Mouse (Mus musculus): ENCODE measurements at regions not wholly inside any gene's neighbourhood (a gene's known extent, or its start where the extent isn't known, plus 50 kb on each side); places are given as distances from the start of the nearest gene placed in this dataset.
"Not testable (repeated sequence)": the region's sequence is repeated elsewhere in the genome, so short reads cannot be mapped to it uniquely, and the experiment has no call there.

DNA sequence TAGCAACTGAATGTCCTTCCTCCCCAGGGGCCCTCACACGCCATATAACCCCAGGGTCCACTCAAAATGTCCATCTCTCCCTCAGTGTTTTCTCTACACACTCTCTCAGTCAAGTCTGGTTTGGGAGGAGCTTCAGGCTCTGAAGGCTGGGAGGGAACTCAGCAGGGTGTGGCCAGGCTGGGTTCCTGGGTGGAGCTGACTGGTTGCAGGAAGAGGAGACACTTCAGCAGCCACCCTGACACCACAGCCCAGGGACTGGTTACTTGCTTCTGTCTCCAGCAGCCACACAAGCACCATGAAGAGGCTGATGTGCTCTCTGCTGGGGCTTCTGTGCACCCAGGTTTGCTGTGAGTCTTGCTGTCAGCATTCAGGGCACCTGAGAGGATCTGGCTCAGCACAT is 458.7 kb downstream of the Dad1 start:
- not testable (repeated sequence) for DNase-seq (ENCODE audit: low spot score)

DNA sequence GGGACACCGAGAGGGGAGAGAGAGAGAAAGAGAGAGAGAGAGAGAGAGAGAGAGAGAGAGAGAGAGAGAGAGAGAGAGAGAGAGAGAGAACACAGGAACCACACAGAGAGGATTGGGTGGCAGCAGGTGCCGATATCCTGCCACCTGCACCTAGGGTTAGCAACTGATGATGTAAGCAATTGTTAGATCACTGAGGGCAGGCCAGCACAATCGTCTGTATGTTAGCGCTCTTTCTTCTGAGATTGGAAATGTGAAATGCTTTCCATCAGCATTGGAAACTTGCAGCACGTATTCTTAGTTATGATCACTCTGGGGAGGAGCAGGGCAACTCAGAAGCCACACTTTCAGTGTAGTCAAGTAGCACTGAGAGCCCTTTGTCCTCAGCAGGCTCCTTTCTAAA is 459.4 kb downstream of the Dad1 start:
- no peak for DNase-seq (ENCODE audit: low spot score)

DNA sequence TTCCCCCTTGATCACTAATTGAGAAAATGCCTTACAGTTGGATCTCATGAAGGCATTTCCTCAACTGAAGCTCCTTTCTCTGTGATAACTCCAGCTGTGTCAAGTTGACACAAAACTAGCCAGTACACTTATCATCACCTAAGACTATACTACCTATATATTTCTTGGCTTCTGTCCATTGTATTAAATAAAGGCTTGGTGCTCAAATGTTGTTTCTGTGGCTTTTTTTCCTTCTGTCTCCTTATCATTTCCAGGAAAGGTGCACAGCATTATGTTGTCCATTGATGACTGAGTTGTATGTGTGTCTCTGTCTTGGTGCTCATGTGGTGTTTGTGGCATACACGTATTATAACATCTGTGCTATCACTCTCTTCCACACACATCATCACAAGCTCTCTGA is 461.5 kb downstream of the Dad1 start:
- not testable (repeated sequence) for DNase-seq (ENCODE audit: low spot score)

DNA sequence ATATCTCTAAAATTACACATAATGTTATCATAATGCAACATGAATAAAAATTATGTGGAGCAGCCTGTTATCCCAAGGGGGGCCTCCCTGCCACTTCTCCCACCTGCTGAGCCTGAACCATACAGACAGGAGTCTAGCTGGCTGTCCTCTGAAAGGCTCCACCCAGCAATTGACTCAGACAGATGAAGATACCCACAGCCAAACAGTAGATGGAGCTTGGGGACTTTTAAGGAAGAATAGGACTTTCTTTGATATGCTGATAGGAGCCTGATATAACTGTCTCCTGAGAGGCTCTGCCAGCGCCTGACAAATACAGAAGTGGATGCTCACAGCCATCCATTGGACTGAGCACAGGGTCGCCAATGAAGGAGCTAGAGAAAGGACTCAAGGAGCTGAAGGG is 468.4 kb downstream of the Dad1 start:
- DNase-seq (ENCODE audit: low spot score) = not testable (repeated sequence)

DNA sequence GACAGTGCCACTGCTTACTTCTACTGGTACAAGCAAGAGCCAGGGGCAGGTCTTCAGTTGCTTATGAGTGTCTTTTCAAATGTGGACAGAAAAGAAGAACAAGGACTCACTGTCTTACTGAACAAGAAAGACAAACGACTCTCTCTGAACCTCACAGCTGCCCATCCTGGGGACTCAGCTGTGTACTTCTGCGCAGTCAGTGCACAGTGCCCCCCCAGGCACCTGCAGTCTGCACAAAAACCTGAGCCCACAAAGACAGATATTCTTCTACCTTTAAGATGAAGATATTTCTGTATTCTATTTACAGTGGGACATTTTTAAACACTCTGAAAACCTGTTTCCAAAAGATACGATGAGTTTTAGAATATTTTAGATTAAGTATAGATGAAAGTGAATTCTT is 476.5 kb downstream of the Dad1 start:
- DNase-seq (ENCODE audit: low spot score) = no peak

DNA sequence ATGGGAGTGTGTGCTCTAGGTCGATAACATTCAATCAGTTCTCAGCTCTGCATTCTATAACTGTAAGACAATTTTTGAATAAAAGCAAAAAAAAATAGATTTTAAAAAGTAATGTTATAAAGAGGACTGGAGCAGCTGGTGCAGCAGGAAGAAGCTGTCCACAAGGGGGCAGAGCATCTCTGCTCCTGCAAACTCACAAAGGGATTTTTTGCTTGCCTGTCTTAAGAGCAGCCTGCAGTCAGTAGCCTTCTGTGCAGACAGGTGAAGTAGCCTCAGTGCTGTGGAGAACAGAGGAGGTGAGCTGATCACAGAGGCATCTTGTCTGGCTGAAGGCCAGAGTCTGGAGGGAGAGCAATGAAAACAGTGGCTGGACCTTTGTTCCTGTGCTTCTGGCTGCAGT is 477.2 kb downstream of the Dad1 start:
- DNase-seq (ENCODE audit: low spot score) = peak; percentile 8

DNA sequence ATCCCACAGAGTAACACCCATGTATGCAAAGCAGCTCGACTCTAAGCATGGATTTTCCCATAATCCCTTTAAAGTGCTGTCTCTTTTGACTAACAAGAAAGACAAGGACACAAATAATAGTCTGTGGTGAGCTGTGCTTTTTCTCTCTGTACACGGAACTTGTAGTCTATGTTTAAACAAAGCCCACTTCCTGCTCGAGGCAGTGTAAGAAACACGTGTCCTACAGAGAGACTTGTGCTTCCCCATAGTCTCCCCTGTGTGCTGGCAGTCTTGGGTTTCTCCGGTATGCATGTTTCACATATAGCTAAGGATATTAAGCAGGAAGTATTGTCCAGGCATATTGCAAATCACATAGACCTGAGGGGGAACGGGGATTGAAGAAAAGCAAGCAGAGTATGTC is 487.4 kb downstream of the Dad1 start:
- DNase-seq (ENCODE audit: low spot score) = not testable (repeated sequence)

DNA sequence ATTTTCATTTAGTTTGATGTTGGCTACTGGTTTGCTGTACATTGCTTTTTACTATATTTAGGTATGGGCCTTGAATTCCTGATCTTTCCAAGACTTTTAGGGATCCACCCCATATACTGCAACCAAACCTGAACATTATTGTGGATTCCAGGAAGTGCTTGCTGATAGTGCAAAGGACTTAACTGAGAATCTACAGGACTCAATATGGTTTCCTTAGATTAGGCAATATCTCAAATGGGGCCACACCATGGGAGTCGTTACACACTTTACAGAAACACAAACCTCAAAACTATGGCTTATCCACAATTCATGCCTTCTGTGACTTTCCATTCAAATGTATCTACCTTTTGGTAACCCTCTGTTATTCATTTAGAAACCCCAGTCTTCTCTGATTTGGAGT is 488.0 kb downstream of the Dad1 start:
- DNase-seq (ENCODE audit: low spot score) = not testable (repeated sequence)

DNA sequence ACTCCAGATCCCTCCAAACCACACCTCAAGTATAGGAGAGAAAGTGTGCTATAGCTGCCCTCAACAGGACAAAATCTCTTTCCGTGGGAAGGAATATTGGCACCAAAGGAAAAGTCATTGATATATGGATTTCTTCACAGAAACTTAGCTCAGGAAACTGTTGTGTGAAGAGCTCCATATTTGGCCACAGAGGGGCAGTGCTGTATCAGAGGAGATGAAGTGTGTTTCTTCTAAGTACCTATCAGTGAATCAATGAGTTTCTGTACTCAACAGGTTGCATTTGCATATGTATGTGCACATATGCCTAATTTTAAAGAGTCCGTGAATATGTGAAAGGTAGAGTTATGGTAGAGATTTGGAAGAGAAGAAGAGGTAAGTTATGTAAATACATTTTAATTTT is 493.3 kb downstream of the Dad1 start:
- DNase-seq (ENCODE audit: low spot score) = not testable (repeated sequence)

DNA sequence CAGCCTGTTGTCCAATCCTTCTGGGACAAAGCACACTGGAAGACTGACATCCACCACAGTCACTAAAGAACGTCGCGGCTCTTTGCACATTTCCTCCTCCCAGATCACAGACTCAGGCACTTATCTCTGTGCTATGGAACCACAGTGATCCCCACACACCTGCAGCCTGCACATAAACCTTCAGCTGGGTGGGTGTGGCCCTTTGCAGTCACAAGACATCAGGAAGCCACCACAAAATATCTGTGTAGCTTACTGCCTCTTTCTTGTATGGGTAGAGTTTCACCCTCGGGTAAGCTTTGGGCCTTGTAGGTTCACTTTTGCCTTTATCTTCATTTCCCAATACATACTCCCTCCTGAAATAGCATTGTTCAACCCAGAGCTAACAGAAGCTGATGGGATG is 496.1 kb downstream of the Dad1 start:
- not testable (repeated sequence) for DNase-seq (ENCODE audit: low spot score)

DNA sequence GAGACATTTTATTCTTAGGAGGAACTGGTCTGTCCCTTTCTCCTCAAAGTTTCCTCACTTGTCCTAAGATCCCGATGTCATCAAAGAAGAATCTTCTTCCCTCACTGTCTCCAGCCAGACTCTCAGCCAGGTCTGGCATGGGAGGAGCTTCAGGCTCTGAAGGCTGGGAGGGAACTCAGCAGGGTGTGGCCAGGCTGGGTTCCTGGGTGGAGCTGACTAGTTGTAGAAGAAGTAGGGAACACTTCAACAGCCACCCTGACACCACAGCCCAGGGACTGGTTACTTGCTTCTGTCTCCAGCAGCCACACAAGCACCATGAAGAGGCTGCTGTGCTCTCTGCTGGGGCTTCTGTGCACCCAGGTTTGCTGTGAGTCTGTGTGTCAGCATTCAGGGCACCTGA is 496.8 kb downstream of the Dad1 start:
- DNase-seq (ENCODE audit: low spot score) = not testable (repeated sequence)

DNA sequence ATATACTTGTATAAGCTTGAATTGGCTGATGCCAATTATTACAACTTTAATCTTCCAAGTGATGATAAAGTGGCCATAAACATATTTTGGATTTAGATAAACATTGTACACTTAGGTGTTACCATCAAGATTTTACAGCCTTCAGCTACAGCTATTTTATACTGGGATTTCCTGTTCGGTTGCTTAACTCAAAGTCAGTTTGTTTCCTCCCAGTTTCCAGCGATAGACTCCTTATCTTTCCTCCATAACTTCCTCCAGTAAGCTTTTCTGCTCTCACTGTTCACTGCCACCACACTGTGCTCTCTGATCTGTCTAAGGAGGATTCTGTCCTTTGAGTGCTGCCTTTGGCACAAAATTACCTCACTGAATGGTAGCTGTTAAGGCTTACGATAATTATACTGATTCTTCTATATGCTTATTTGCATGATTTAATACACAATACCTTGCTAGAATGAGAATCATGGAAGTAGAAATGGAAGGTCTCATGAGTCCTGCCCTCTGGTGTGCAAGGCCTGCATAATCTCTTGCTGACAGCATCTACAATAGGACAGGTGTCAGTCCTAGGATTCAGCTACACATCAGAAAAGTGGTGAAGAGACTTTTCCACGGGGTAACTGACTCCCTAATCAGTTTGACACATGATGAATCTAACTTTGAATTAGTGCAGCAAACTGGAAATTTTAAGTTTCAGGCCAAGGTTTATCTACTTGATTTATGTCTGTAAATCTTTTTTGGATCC is 503.0 kb downstream of the Dad1 start:
- DNase-seq (ENCODE audit: low spot score) = no peak

DNA sequence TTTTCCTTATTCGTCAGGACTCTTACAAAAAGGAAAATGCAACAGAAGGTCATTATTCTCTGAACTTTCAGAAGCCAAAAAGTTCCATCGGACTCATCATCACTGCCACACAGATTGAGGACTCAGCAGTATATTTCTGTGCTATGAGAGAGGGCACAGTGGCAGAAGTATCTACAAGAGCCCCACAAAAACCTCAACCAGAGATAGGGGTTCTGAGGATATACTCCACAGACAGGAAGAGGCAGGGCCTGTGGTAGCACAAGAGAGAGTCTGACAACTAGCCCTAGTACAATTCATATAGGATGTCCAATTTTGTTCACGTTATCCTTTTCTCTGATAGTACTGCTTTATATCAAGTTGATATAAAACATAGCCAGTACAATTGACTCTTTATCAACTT is 510.4 kb downstream of the Dad1 start:
- DNase-seq (ENCODE audit: low spot score) = not testable (repeated sequence)

DNA sequence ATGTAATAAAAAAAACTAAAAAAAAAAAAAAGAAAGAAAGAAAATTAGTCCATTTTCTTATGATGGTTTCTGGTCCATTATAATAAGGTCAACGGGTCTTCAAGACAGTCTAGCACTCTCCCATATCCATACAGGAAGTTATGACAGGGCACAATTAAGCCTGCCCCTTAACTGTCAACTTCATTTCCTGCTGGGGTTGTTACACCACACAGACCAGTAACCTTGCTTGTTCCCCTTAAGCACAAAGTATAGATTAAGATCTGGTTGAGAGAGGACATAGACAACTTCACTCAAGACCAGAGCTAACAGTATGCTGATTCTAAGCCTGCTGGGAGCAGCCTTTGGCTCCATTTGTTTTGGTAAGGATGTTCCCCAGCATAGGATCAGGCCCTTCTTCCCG is 511.0 kb downstream of the Dad1 start:
- not testable (repeated sequence) for DNase-seq (ENCODE audit: low spot score)

DNA sequence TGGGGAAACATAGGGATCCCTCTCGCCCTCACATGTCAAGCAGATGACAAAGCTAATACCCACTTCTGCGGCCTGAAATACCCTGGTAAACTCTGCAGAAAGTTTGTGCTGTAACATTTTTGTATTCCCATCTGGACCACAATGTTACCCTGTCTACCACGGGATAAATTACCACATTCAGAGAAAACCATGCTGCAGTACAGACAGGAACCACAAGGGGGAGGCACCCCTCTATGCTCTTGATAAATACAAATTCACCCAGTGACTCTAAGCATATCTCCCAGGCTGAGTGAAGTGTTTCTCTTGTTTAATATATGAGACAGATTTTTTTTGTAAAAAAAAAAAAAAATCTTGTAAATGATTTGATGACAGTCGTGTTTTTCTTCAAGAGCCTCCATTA is 512.7 kb downstream of the Dad1 start:
- DNase-seq (ENCODE audit: low spot score) = peak; percentile 22

DNA sequence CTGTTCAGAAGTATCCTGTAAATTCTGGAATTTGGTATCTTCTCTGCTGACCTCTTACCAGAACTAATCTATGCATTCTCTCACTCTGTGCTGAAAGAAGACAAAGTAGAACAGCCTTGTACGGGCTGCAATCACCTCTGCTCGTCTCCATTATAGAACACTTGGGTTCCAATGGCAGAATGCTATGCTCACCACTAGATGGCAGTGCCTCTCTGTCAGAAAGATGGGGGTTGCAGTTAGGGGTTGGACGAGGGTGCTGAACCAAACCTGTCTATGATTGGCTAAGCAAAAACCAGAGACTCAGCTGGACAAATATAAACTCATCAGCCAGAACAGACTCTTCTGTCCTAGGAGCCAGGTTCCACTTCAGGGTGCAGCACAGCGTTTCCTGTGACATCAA is 515.9 kb downstream of the Dad1 start:
- not testable (repeated sequence) for DNase-seq (ENCODE audit: low spot score)

DNA sequence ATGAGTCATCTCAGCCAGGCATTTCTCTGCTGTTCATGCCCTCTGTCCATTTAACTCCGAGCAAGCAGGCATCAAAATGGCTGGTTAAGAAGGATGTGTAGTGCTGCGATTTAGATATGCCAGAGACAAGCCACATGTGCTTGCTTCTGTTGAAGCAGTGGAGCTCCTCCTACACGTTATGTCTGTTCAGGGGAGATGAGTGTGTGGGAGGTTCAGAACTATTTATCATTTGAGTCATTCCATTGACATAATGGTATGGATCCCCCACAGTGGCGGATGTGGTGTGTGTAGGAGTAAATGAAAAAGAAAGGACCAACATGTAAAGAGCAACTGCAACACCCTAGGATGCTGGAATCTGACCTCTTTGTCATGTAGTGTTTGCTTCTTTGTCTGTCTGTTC is 517.6 kb downstream of the Dad1 start:
- DNase-seq (ENCODE audit: low spot score) = not testable (repeated sequence)

DNA sequence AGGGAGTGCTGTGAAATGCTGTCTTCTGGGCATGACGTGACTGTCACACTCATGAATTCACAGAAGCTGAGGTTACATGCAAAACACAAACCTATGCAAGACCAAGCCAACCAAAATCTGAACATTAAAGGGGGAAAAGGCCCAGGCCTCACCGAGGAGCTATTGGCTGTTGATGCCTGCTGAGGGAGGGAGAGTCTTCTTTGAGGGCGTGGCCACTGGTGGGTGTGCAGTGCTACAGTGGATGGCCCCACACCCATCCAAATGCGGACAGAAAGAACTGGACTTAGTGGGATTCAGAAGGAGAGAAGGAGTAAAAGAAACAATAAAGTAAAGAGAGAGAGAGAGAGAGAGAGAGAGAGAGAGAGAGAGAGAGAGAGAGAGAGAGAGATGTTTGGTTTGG is 522.3 kb downstream of the Dad1 start:
- DNase-seq (ENCODE audit: low spot score) = not testable (repeated sequence)

DNA sequence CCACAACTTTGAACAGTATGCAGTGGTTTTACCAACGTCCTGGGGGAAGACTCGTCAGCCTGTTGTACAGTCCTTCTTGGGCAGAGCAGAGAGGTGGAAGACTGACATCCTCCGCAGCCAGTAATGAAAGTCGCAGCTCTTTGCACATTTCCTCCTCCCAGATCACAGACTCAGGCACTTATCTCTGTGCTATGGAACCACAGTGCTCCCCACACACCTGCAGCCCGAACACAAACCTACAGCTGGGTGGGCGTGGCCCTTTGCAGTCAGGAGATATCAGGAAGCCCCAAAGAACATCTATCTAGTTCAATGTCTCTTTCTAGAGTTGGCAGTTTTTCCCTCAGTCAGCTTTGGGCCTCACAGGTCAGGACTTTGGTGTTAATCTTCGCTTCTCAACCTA is 524.0 kb downstream of the Dad1 start:
- DNase-seq (ENCODE audit: low spot score) = not testable (repeated sequence)

DNA sequence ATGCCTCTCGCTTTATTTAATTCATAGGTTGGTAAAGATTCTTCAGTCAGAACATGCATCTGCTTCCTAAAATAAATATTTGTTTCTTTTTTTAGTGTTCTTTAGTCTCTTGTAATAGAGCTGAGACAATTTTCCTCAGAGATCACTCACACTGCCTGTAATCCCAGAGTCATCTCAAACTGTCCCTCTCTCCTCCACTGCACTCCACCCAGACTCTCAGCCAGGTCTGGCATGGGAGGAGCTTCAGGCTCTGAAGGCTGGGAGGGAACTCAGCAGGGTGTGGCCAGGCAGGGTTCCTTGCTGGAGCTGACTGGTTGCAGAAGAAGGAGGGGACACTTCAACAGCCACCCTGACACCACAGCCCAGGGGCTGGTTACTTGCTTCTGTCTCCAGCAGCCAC is 524.8 kb downstream of the Dad1 start:
- not testable (repeated sequence) for DNase-seq (ENCODE audit: low spot score)

DNA sequence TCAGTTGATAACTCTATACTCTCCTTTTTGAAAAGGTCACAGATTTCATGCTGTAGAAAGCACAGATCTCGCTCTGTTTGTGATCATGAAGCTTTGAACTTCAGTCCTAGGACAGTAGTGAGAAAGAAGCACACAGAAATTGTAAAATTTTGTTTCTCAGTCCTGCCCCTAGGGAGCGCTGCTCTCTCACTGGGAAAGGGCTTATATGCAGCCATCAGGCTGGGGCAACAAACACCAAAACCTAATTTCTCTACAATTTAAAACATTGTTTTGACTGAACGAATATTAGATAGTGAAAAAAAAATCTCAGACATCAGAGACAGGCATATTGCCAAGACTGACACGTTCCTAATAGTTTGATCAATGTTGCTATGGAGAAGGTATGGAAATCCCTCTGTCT is 527.0 kb downstream of the Dad1 start:
- DNase-seq (ENCODE audit: low spot score) = not testable (repeated sequence)

DNA sequence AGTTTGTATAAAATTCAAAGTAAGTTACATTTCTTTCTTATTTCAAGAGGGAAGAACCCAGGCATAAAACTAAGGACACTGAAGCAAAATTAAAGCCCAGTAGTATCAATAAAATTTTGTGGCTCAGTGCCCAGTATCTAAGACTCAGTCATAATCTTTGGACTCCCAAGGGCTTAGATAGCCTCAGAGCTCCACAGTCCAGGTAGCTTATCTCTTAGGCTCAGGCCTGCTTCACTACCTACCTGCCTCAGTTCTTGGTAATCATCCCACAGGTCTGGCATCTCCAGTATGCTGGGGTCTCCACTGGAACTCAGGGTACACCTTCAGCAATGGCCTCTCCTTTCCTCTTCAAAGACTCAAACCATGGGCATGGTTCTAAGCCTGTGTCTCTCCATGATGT is 530.3 kb downstream of the Dad1 start:
- DNase-seq (ENCODE audit: low spot score) = not testable (repeated sequence)

DNA sequence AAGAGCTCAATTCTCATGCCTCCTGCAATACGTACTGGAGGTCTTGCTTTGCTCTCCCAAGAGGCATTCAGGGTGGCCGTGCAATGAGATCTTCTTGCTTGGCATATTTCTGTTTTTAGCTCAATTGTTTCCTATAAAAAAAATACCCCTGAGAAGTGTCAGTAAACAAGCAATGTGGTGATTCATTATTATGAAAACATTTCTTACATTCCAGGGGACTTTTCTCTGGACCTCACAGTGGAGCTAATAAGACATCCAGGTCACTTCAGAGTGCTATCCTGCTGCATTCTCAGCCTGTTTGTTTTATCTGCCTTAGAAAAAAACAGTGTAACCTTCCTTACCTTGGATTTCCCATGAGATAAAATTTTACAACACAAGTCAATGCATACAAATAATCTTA is 532.0 kb downstream of the Dad1 start:
- not testable (repeated sequence) for DNase-seq (ENCODE audit: low spot score)

DNA sequence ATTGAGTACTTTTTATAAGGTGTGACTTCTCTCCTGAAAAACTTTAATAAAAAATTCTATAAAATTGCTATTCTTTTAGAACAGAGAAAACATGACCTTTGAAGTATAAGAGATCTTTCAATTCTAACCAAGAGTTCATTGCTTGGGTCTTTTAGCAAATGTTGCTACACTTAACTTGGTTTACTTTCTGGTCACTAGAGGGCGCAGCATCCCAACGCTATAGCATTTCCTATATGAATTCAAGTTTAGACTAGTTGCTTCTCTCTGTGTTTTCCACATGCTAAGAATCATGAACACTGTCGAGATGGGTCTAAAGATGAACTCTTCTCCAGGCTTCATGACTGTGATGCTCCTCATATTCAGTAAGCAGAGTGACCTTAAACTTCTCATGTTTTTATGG is 544.3 kb downstream of the Dad1 start:
- DNase-seq (ENCODE audit: low spot score) = not testable (repeated sequence)

Data from ovary, postnatal 14 days (tissue).